Mouse (Mus musculus) bone marrow macrophage, adult 2 months (primary cell): ENCODE data around the gene Olfr577. TPM values are rescaled to one million over a fixed set of nuclear protein-coding genes. Genes with fewer than 3 reads are reported as not detected.

Experiments
- H3K27ac ChIP-seq: 2 replicates; pipeline ENCODE4 v1.5.1; 2012; ENCODE audit warnings: low read depth, low read length; ENCODE audit not compliant: insufficient read depth
- H3K4me1 ChIP-seq: 2 replicates; pipeline ENCODE4 v1.6.1; 2012; ENCODE audit warnings: low read length; ENCODE audit not compliant: control insufficient read depth, insufficient read depth
- H3K4me3 ChIP-seq: 2 replicates; pipeline ENCODE4 v1.5.1; 2012; ENCODE audit warnings: mild to moderate bottlenecking, low read length, moderate library complexity; ENCODE audit not compliant: insufficient read depth
- CTCF ChIP-seq: IDR thresholded peaks from 2 replicates; pipeline ENCODE4 v1.5.1; 2012; ENCODE audit warnings: low read depth, mild to moderate bottlenecking, low read length, moderate library complexity
- POLR2A ChIP-seq: IDR thresholded peaks from 2 replicates; pipeline ENCODE4 v1.6.1; 2012; ENCODE audit warnings: mild to moderate bottlenecking, low read depth, low read length, borderline replicate concordance
- polyA plus RNA-seq: library from polyadenylated mRNA; stranded (reverse); fragments of >200 nt; gene quantifications from 2 replicates; pipeline ENCODE4 v1.2.4, GENCODE M21; 2012; ENCODE audit not compliant: missing spikeins, insufficient read depth, insufficient read length

The Olfr577 gene
- polyA plus RNA-seq, 1 experiment = not detected

DNA sequence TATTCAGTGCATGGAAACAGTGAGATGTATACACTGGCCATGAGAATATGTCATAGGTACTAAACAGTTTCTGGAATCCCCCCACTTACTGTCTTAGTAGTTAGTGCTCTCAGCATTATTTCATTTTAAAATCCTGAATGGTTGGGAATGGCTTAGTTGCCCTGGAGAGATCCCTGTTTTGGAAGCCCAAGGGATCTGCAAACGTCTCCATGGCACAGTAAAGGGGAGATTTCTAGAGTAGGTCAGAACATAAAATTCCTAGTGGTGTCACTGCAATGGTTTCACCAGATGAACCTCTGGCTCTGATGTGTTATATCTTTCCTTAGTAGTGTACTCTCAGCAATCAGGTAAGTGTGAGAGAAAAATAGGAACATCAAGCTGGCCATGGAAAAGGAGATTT, 51.6 kb downstream of the Olfr577 start, which contains the start of gene Olfr572:
Gene Olfr572, plus strand, starts transcription at position 301 of the 400 bp plus-strand sequence.
- TF ChIP-seq POLR2A (no peak), CTCF (no peak)
- Histone ChIP-seq H3K27ac (no peak within 1 kb of the TSS), H3K4me3 (no peak within 1 kb of the TSS), H3K4me1 (no peaks in the 10 kb centered on the region)

Other genes starting within 250 kb of the Olfr577 start
- not detected in 2 replicates for gene Olfr559, start 248.5 kb downstream of the Olfr577 start, polyA plus RNA-seq
- not detected in 2 replicates for gene Olfr560, start 216.6 kb downstream of the Olfr577 start, polyA plus RNA-seq
- gene Olfr78, start 216.5 kb downstream of the Olfr577 start, polyA plus RNA-seq = not detected in 2 replicates
- gene Olfr561, start 204.7 kb downstream of the Olfr577 start, polyA plus RNA-seq = not detected in 2 replicates
- gene Olfr564, start 172.5 kb downstream of the Olfr577 start, polyA plus RNA-seq = not detected in 2 replicates
- not detected in 2 replicates for gene Olfr566, start 117.2 kb downstream of the Olfr577 start, polyA plus RNA-seq
- gene Olfr568, start 98.8 kb downstream of the Olfr577 start, polyA plus RNA-seq = not detected in 2 replicates
- gene Olfr569, start 85.1 kb downstream of the Olfr577 start, polyA plus RNA-seq = not detected in 2 replicates
- not detected in 2 replicates for gene Olfr570, start 81.4 kb downstream of the Olfr577 start, polyA plus RNA-seq
- 0.11 TPM in 1 of 2 replicates, not detected in the other for gene Olfr571, start 58.4 kb downstream of the Olfr577 start, polyA plus RNA-seq
- not detected in 2 replicates for gene Olfr572, start 51.5 kb downstream of the Olfr577 start, polyA plus RNA-seq
- not detected in 2 replicates for gene Olfr573-ps1, start 33.4 kb downstream of the Olfr577 start, polyA plus RNA-seq
- not detected in 2 replicates for gene Olfr574, start 27.5 kb downstream of the Olfr577 start, polyA plus RNA-seq
- not detected in 2 replicates for gene Olfr575, start 17.2 kb downstream of the Olfr577 start, polyA plus RNA-seq
- gene Olfr576, start 13.3 kb downstream of the Olfr577 start, polyA plus RNA-seq = not detected in 2 replicates
- not detected in 2 replicates for gene Olfr578, start 13.4 kb upstream of the Olfr577 start, polyA plus RNA-seq
- gene Olfr582, start 62.1 kb upstream of the Olfr577 start, polyA plus RNA-seq = not detected in 2 replicates
- not detected in 2 replicates for gene Olfr583, start 75.4 kb upstream of the Olfr577 start, polyA plus RNA-seq
- gene Olfr584, start 105.9 kb upstream of the Olfr577 start, polyA plus RNA-seq = not detected in 2 replicates
- gene Olfr585, start 121.8 kb upstream of the Olfr577 start, polyA plus RNA-seq = not detected in 2 replicates
- gene Olfr586, start 149.7 kb upstream of the Olfr577 start, polyA plus RNA-seq = not detected in 2 replicates
- gene Olfr588-ps1, start 164.9 kb upstream of the Olfr577 start, polyA plus RNA-seq = not detected in 2 replicates
- not detected in 2 replicates for gene Olfr589, start 180.4 kb upstream of the Olfr577 start, polyA plus RNA-seq
- gene Olfr591, start 202.4 kb upstream of the Olfr577 start, polyA plus RNA-seq = not detected in 2 replicates
- gene Olfr592, start 208.9 kb upstream of the Olfr577 start, polyA plus RNA-seq = not detected in 2 replicates
- gene Olfr593, start 235.9 kb upstream of the Olfr577 start, polyA plus RNA-seq = not detected in 2 replicates
- gene Olfr594, start 241.1 kb upstream of the Olfr577 start, polyA plus RNA-seq = not detected in 2 replicates